Mouse (Mus musculus) spleen, adult 12 weeks (tissue): ENCODE data around the gene Inf2.

ENCODE experiments used
- DNase-seq: peaks from one replicate; pipeline ENCODE4 v3.0.0; 2022; ENCODE audit warnings: low spot score

The Inf2 gene

DNA sequence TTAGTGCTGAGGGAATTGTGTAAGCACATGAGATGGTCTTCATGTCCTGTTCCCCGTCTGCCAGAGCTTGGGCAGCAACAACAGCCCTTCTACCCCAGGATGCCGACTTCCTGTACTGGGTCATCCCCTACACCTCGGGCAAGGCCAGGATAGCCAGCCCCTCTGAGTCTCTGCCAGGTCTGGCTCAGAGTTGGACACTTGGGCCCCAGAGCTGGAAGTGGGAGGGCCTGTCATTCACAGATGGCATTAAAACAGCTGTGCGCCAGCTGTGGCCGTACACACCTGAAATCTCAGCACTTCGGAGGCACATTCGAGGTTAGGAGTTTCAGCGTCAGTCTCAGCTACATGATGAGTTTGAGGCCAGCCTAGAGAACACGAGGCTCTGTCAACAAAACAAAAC lies 7.9 kb downstream of the Inf2 start:
- no peak for DNase-seq

DNA sequence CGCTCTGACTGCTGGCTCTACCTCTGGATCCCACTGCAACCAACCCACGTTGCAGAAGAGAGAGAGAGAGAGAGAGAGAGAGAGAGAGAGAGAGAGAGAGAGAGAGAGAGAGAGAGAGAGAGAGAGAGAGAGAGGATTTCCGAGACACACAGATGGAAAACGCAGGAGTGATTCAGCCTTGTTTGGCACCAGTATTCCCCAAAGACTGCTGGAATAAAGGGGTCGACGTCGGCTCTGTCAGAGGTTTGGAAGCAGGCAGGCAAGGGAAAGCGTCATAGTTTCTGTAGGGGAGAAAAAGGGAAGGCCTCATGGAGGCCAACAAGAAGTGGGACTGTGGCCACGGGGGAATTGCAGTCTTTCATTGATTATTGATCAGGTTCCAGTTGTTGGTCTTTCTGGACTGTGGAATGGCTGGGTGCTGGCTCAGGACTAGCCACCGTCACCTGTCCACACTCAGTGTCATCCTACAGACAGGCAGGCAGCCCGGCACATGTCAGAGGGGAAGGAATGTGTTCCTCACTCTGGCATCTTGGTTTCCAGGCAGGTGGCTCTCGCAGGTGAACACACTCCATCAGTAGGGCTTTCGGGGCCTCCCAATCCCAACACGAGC lies 8.4 kb downstream of the Inf2 start:
- DNase-seq: no peak

- DNase-seq: no peak
Observed at GRCm38 (mm10) chr12:112597618-112598017, 9.0 kb downstream of the Inf2 start.

- DNase-seq: no peak
Observed at GRCm38 (mm10) chr12:112599198-112599597, 10.6 kb downstream of the Inf2 start.

DNA sequence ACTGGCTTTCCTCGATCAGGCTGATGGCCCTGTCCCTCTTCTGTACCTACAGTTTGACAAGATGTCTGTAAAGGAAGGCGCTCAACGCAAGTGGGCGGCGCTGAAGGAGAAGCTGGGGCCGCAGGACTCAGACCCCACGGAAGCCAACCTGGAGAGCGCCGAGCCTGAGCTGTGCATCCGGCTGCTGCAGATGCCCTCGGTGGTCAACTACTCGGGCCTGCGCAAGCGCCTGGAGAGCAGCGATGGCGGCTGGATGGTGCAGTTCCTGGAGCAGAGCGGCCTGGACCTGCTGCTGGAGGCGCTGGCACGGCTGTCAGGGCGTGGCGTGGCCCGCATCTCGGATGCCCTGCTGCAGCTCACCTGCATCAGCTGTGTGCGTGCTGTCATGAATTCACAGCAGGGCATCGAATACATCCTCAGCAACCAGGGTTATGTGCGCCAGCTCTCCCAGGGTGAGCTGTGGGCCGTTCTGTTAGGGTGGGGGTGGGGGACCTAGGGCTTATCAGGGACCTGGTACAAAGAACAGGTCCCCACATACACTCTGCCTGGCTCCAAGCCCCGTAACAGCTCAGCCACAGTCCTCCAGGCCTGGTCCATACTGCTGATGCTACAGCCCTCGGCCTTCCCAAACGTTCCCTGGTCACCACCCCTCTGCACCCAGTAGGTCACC lies 11.5 kb downstream of the Inf2 start:
- no peak for DNase-seq

- DNase-seq: no peak
Observed at GRCm38 (mm10) chr12:112604022-112604421, 15.4 kb downstream of the Inf2 start.

DNA sequence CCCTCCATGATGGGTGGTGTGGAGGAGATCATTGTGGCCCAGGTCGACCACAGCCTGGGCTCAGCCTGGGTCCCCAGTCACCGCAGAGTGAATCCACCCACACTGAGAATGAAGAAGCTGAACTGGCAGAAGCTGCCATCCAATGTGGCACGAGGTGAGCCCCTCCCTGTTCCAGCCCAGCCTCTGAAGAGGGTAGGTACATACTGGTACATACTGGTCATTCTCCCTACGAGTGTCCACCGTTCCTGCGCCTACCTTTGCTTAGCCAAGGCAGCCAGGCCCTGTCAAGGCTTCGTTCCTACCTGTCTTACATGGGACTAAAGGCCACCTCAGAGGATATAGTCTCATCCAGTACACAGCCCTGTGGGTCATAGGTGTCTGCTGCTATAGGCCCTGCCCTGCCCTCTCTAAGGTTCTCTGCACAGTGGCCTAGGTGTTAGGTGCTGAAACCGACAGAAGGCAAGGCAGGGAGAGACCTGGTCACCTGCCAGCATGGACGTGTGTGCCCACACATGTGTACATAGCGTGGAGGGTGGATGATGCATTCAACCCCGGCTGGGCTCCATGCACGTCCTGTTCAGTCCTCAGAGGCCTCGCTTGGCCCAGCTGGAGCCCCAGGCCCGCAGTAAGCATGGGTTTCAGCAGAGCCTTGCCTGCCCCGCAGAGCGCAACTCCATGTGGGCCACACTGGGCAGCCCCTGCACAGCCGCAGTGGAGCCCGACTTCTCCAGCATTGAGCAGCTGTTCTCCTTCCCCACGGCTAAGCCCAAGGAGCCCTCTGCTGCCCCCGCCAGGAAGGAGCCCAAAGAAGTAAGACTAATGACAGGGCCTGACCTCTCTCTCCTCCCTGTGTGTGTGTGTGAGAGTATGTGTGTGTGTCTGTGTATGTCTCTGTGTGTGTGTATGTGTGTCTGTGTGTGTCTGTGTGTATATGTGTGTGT lies 16.4 kb downstream of the Inf2 start:
- DNase-seq: no peak

DNA sequence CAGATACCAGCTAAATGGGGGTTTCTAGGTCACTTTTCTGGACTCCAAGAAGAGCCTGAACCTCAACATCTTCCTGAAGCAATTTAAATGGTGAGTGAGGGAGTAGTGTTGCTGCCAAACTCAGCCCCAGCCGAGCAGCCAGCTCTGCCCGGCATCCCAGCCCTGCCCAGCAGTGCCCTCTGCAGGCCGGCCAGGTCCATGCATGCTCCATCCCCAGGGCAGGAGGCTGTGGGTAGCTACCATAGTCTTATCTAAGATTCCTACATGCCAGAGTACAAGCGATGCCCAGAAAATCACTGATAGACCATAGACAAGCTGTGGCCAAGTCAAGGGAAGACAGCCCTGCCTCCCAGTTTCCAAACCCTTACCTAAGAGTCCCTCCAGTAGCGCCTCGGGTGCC lies 17.2 kb downstream of the Inf2 start:
- peak; percentile 36 for DNase-seq

- DNase-seq: no peak
Observed at GRCm38 (mm10) chr12:112606998-112607397, 18.4 kb downstream of the Inf2 start.

DNA sequence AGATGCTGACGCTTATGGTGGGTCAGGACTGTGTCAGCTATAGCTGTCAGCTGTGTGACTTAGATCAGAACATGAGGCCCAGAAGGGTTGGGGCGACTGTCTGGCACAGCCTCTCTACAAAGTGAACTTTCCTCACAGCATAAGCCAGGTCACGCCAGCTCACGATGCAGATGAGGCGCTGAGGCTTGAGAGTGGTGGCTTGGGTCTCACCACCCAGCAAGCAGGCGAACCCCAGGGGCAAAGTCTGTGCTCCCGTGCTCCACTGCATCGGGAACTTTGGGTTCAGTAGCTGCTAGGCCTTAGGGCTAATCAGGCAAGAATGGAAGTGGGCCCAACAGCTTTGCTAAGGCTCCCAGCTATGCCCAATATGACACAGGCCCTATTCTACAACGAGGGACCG lies 20.4 kb downstream of the Inf2 start:
- no peak for DNase-seq

DNA sequence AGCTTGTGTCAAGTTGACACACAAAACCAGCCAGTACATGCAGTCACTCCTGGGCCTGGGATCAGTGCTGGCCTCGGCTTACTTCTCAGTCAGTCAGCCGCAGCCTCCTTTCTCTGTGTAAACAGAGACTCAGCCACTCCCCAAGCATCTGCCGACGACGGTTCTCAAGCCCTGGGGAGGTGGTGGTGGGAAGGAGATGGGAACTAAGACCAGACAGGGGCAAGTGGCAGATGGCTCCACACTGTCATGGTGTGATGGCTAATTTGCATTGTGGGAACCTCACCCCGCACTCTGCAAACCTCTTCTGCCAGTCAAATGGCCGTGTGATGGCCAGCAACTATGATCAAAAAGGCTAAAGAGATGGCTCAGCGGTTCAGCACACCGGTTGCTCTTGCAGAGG lies 28.1 kb downstream of the Inf2 start:
- DNase-seq: no peak

- DNase-seq: peak; percentile 25
Observed at GRCm38 (mm10) chr12:112617184-112617583, 28.6 kb downstream of the Inf2 start.

DNA sequence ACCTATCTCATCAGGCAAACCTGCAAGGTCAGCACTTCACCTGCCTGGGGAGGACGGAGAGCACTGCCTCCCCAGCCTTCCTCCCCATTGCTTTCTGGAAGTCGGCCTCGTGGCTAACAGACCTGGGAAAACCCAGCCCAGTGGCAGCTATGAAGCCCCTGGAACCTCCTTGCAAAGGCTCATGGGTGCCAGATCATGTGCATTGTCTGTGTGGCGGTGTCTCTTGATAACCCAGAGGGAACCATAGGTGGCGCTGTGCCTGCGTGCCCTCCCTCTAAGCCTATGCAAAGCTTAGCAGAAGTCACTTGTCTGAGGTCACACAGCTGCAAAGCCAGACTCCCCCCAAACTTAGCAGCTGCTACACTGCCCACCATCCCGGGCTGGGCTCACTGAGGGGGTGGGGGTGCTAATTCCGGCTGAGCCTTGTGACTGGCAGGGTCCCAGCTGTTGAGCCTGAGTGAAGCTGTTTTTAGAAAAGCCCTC lies 29.4 kb downstream of the Inf2 start:
- peak; percentile 52 for DNase-seq

DNA sequence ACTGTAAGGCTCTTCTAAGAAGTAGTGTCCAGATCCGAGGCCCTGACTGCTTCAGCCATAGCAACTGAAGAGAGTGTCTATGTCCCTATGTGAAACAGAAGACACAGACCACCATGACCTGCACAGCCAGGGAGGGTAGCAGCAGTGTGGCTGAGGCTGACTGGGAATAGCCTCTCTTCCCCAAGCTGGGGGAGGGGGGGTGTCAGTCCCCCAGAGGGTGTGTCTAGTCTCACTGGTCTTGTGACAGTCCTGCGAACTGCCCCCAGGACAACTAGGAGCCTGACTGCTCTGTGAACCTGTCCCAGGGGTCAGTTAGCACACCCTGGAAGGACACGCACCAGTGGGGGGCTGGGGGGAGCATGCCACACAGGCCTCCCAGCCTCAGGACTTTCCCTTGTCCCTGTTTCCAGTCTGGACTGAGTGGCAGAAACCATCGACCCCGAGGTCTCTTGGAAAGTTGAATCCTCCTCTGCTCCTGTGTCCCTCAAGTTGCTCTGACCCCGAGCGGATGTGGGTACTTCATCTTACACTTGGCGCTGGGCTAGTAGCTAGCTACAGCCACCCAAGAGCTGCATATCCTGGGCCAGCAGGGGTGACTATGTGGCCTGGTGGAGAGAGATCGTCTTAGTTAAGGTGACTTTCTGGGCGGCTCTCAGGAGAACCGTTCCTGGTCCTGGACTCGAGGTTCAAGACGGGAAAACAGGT lies 30.5 kb downstream of the Inf2 start:
- no peak for DNase-seq

DNA sequence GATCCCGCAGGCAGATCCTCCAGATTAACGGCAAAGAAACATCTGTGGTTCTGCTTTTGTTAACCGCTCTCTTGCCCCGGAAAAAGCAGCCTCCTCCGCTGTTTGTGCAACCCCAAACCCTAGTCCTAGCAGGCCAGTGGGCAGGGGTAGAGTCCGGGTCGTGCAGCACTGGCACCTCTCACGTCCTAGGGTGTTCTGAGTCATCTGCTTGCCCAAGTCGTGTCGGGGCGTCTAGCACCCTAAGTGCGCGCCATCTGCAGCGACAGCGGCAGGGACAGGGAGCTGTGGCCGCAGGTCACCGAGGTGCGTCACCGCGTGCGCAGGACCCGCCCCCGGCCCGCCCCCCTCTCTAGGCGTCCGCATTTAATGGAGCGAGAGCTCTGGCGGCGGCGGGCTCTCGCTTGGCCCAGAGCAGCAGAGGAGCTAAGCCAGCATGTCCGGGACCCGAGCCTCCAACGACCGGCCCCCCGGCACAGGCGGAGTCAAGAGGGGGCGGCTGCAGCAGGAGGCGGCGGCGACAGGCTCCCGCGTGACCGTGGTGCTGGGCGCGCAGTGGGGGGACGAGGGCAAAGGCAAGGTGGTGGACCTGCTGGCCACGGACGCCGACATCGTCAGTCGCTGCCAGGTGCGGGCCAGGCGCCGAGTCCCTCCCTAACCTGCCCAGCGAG lies 31.2 kb downstream of the Inf2 start, which contains the start of gene Adssl1:
Gene Adssl1 (plus strand): TSS at position 360 of the 668 bp plus-strand sequence.
- DNase-seq: no peak

- no peak for DNase-seq
Observed at GRCm38 (mm10) chr12:112620354-112621061, 31.9 kb downstream of the Inf2 start.

DNA sequence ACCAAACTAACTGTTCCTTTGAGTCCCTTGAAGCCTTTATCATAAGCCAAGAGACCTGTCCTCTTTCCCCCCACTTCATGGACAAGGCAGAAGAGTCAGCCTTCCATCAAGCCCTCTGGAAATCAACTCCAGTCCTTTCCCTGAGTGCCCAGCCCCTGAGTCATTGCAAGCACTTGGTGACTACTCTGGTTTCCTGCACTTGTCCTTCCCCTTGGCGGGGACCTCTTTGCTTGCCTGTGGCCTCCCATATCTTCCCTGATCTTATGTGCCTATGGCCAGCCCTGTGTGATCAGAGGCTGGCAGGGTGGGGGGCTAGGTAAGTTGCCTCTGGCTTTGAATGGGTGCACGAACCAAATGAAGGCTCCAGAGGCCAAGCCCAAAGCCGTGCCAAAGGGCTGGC lies 33.3 kb downstream of the Inf2 start:
- DNase-seq: no peak

DNA sequence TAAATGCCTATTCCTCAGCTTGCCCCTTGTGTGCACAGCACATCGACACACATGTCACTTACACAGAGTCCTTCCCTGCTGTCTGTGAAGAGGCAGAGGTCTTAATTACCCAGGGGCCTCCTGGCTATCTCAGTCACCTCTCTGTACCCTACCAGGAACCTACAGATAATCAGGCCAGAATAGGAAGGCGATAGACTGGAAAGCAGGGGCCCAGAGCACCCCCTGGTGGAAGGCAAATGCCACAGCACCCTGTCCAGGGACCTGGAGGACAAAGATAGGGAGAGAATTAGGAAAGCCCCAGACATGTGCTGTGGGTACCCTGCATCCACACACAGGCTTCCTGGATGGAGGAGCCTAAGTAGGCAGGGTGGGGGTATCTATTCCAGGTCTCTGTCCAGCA lies 35.2 kb downstream of the Inf2 start:
- DNase-seq: peak; percentile 51

DNA sequence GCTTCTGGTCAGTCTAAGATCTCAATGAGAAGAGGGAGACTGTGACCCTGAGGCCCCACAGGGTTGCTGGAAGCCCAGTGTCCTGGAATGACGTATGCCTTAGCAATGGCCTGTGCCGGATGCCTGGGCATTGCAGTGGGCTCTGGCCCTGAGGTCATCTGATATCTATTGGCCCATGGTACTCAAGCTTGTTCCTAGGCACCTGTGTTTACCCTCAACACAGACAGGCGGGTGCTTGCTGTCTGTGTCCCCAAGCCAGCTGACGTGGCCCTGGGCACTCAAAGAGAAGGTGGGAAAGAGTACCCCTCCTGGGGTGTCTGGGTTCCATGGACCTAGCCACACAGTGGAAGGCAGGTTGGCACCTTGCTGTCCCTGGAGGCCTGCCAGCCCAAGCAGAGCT lies 37.1 kb downstream of the Inf2 start:
- no peak for DNase-seq

GRCm38 (mm10) chr12:112626455-112626854 lies 37.9 kb downstream of the Inf2 start:
- no peak for DNase-seq
